Mouse (Mus musculus) heart, postnatal 4 days (tissue): Measurements from ENCODE around the gene 2310034C09Rik. TPM values are rescaled to one million over a fixed set of nuclear protein-coding genes. Genes with fewer than 3 reads are reported as not detected.
"Not testable (repeated sequence)": the region's sequence is repeated elsewhere in the genome, so short reads cannot be mapped to it uniquely, and the experiment has no call there.

Source experiments
- DNase-seq: peaks from one replicate; pipeline ENCODE4 v3.0.0; 2021
- total RNA-seq, 2 experiments: library from RNA; stranded (reverse); gene quantifications; 2 replicates each; pipeline ENCODE4 v1.2.3; 2021

2310034C09Rik gene
- total RNA-seq, result not detected

DNA sequence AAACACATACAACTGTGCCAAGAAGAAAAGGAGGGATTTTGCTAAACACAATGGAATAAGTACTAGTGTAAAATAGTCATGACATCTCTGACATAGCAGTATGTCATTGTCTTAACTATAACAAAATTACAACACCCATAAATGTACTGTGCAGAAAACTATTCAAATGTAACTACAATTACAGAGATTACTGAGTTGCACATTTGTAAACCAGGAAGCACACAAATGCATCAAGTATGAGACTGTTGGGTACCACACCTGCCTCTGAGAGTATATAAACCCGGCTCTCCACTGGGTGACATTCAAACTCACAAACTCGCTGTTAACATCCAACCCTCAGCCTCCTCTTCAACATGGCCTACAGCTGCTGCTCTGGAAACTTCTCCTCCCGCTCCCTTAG lies at the start of gene 2310034C09Rik:
2310034C09Rik (plus strand) TSS at position 301 of the 400 bp plus-strand sequence.
- not testable (repeated sequence) for DNase-seq

DNA sequence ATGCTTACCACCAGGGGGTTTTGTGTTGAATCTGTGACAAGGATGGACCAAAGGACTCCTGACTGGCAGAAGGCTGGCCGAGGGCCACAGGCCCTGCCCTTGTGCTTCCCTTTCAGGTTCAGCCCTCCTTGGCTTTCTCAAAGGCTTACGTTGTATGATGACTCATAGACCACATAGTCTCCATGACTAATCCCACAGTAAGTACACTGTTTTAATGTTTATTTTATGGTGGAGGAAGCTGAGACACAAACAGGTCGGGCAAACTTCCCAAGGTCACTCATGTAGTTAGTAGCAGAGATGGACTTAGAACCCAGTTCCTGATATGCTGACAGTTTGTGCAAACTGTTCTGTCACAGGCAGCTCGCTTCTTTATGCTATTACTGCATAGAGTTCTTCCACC lies 47.9 kb upstream of the 2310034C09Rik start:
- no peak for DNase-seq

- DNase-seq, result no peak
Measured at GRCm38 (mm10) chr16:88711245-88711644, 47.4 kb upstream of the 2310034C09Rik start.

GRCm38 (mm10) chr16:88716549-88716948 lies 42.1 kb upstream of the 2310034C09Rik start:
- no peak for DNase-seq

DNA sequence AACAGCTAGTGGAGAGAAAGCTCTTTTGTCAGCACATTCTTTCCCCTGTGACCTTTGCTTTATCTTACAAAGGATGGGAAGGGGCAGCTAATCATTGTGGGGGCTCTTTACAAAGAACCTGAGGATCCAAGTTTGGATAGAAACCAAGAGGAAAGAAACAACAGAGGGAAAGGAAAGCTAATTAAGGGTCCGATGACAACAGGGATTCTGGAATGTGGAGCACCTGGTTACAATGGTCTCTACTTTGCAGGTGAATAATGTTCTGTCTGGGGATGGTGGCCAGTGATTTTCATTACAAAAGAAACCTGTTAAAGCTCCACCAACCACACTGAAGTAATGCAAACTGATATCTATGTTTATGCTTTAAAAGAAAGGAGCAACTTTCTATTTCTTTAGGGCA lies 38.6 kb upstream of the 2310034C09Rik start:
- DNase-seq, result no peak

DNA sequence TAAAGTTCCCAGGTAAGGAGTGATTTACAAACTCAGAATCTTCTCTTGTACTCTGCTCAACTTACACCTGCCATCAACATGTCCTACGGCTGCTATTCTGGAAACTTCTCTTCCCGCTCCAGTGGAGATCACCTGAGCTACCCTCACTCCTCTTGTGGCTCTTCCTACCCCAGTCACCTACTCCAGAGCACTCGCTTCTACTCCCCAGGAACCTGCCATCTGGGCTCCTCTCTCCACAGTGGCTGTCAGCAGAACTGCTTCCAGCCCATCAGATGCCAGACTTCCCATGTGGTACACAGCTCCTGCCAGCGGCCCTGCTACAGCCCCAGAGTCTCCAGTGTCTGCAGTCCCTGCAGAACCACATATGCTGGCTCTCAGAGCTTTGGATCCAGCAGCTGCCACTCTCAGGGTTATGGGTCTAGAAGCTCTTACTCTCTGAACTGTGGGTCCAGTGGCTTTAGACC lies 29.8 kb upstream of the 2310034C09Rik start, which contains the start of gene Krtap13-1:
Krtap13-1 (plus strand) TSS at position 51 of the 464 bp plus-strand sequence.
- no peak for DNase-seq

DNA sequence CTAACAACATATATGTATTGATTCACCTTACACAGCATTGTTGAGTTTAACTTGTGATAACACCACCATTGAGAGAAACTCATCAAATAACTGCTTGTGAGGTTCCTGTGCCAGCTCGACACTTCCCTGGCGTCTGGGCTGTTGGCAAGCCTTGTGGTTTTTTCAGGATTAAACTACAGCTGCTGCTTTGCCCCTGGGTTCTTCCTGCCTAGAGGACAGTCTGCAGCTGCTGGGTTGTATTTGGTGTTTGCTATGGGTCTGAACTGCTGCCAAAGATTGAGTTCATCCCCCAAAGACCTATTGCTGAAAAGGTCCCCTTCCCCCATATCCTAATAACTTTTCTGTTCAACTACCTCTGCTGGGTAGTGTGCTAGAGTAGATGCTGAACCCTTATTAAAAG lies 23.3 kb upstream of the 2310034C09Rik start:
- DNase-seq, result no peak

GRCm38 (mm10) chr16:88744750-88745340 lies 13.8 kb upstream of the 2310034C09Rik start:
- no peak for DNase-seq

DNA sequence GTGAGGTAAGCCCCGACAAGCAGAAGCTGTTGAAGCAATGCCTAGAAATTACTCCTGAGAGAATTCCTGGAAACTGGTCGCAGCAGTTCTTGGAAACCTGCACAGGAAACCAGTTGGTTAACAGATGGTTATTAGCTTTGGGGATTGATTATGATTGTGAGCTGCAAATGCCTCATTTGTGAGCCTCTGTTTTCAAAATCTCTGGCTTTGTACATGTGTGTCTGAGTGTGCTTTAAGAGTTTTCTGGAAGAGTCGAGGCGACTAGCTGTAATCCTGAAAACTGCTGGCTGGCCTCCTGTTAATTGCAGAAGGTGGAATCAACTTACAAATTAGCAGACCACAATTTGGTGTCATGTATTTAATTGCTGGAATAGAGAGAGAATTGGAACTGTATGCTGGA lies 10.7 kb upstream of the 2310034C09Rik start:
- DNase-seq, result no peak

DNA sequence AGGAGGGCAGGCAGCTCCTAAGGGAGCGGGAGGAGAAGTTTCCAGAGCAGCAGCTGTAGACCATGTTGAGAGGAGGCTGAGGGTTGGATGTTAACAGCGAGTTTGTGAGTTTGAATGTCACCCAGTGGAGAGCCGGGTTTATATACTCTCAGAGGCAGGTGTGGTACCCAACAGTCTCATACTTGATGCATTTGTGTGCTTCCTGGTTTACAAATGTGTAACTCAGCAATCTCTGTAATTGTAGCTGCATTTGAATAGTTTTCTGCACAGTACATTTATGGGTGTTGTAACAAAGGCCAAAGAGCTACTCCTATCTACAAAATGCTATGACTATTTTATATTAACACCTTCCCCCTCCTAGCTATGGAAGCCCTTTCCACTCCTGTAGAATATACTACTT lies 7.1 kb upstream of the 2310034C09Rik start, which contains the start of gene Krtap13:
Krtap13 (minus strand) TSS at position 101 of the 400 bp plus-strand sequence.
- DNase-seq, result not testable (repeated sequence)

DNA sequence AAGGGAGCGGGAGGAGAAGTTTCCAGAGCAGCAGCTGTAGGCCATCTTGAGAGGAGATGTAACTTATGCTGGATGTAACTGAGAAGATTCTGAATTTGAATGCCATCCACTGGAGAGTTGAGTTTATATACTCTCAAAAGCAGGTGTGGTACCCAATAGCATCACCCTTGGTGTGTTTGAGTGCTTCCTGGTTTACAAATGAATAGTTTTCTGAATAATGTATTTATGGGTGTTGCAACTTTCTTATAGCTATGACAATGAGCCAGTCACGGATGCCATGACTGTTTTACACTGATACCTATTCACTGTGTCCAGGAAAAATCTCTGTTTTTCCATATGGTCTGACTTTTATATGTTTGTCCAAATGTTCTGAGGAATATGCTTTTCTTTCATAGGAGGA lies 15.5 kb downstream of the 2310034C09Rik start, which contains the start of gene 2310057N15Rik:
2310057N15Rik (minus strand) TSS at position 101 of the 400 bp plus-strand sequence.
- DNase-seq, result no peak

DNA sequence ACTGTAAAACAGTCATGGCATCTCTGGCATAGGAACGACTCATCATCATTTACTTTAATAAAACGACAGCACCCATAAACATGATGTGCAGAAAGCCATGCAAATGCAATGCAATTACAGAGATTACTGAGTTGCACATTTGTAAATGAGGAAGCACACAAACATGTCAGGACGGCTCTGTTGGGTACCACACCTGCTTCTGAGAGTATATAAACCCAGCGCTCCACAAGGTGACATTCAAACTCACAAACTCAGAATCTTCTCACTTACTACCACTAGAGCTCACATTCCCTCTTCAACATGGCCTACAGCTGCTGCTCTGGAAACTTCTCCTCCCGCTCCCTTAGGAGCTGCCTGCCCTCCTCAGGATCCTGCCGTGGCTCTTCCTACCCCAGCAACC lies 18.9 kb downstream of the 2310034C09Rik start, which contains the start of gene Gm5965:
Gm5965 (plus strand) TSS at position 301 of the 400 bp plus-strand sequence.
- no peak for DNase-seq

DNA sequence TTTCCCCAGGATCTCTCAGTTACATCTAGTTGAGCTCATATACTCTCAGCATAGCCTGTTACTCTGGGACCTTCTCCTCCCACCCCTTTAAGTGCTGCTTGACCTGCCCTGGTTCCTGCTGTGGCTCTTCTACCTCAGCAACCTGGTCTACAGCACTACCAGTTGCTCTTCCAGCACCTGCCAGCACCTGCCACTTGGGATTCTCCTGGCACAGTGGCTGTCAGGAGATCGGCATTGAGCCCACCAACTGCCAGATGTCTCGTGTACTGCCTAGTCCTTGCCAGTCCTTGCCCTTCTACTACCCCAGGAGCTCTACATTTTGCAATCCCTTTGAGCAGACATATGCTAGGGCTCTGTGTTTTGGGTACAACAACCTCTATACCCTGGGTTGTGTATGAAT lies 28.1 kb downstream of the 2310034C09Rik start:
- no peak for DNase-seq

Other genes with a start within 250 kb of the 2310034C09Rik start
- gene Cldn8, start 195.7 kb upstream of the 2310034C09Rik start, total RNA-seq, result not detected
- not detected for gene Krtap24-1, start 146.6 kb upstream of the 2310034C09Rik start, total RNA-seq
- gene 2310079G19Rik, start 131.2 kb upstream of the 2310034C09Rik start, total RNA-seq, result not detected
- gene Krtap26-1, start 111.1 kb upstream of the 2310034C09Rik start, total RNA-seq, result not detected
- not detected for gene Krtap27-1, start 87.2 kb upstream of the 2310034C09Rik start, total RNA-seq
- not detected for gene 2310061N02Rik, start 50.9 kb upstream of the 2310034C09Rik start, total RNA-seq
- gene Krtap13-1, start 30.0 kb upstream of the 2310034C09Rik start, total RNA-seq, result not detected
- not detected for gene Krtap13, start 7.2 kb upstream of the 2310034C09Rik start, total RNA-seq
- gene 2310057N15Rik, start 15.4 kb downstream of the 2310034C09Rik start, total RNA-seq, result not detected
- gene Gm5965, start 19.0 kb downstream of the 2310034C09Rik start, total RNA-seq, result not detected
- gene Gm20741, start 53.4 kb downstream of the 2310034C09Rik start, total RNA-seq, result not detected
- gene Krtap15, start 61.4 kb downstream of the 2310034C09Rik start, total RNA-seq, result not detected
- not detected for gene Krtap14, start 67.3 kb downstream of the 2310034C09Rik start, total RNA-seq
- not detected for gene Krtap19-1, start 110.6 kb downstream of the 2310034C09Rik start, total RNA-seq
- gene Krtap19-2, start 115.4 kb downstream of the 2310034C09Rik start, total RNA-seq, result not detected
- gene Krtap19-3, start 119.2 kb downstream of the 2310034C09Rik start, total RNA-seq, result not detected
- not detected for gene Krtap19-4, start 126.2 kb downstream of the 2310034C09Rik start, total RNA-seq
- not detected for gene Krtap19-5, start 137.6 kb downstream of the 2310034C09Rik start, total RNA-seq
- gene Krtap19-9b, start 173.4 kb downstream of the 2310034C09Rik start, total RNA-seq, result not detected
- not detected for gene Krtap16-3, start 204.0 kb downstream of the 2310034C09Rik start, total RNA-seq